Mouse (Mus musculus) C2C12 (cell line): Measurements from ENCODE around the gene Sfmbt1.

Experiments used
- CEBPB ChIP-seq: IDR thresholded peaks from one replicate; pipeline ENCODE4 v1.6.1; 2011; ENCODE audit warnings: low read depth, mild to moderate bottlenecking, control low read depth, moderate library complexity
- CTCF ChIP-seq: IDR thresholded peaks from one replicate; pipeline ENCODE4 v1.5.1; 2011; ENCODE audit not compliant: control insufficient read depth, insufficient read depth, insufficient read length
- FOSL1 ChIP-seq: IDR thresholded peaks from one replicate; pipeline ENCODE4 v1.8.0; 2011; ENCODE audit warnings: mild to moderate bottlenecking, low read length; ENCODE audit not compliant: poor library complexity, insufficient read depth, severe bottlenecking
- MYOG ChIP-seq: IDR thresholded peaks from one replicate; pipeline ENCODE4 v1.6.1; 2011; ENCODE audit not compliant: control insufficient read depth, insufficient read length; ENCODE audit errors: extremely low read depth

- TF ChIP-seq CTCF (no peak), CEBPB (no peak), MYOG (no peak), FOSL1 (peak; percentile 35)
These were observed 74.8 kb downstream of the Sfmbt1 start for GRCm38 (mm10) chr14:30789471-30789870.
